Mouse (Mus musculus): Measurements from ENCODE around the gene Tgfb1i1.

The Tgfb1i1 gene

GRCm38 (mm10) chr7:128246496-128247391, at the start of gene Tgfb1i1:
Gene Tgfb1i1, plus strand, starts transcription at chr7:128246812.
- no peak for DNase-seq (ENCODE audit: low read depth, low spot score)

GRCm38 (mm10) chr7:128201607-128202006, 45.0 kb upstream of the Tgfb1i1 start:
- DNase-seq (ENCODE audit: low read depth, low spot score): no peak

GRCm38 (mm10) chr7:128203071-128203470, 43.5 kb upstream of the Tgfb1i1 start:
- DNase-seq (ENCODE audit: low read depth, low spot score): no peak

- no peak for DNase-seq (ENCODE audit: low read depth, low spot score)
Observed at GRCm38 (mm10) chr7:128204179-128204578, 42.4 kb upstream of the Tgfb1i1 start.

GRCm38 (mm10) chr7:128205695-128206094, 40.9 kb upstream of the Tgfb1i1 start:
- DNase-seq (ENCODE audit: low read depth, low spot score): no peak

- DNase-seq (ENCODE audit: low read depth, low spot score): no peak
Observed at GRCm38 (mm10) chr7:128206152-128206551, 40.5 kb upstream of the Tgfb1i1 start, which contains the start of gene Cox6a2. Gene Cox6a2, minus strand, starts transcription at chr7:128206387.

- DNase-seq (ENCODE audit: low read depth, low spot score): peak; percentile 25
Observed at GRCm38 (mm10) chr7:128208187-128208586, 38.4 kb upstream of the Tgfb1i1 start.

GRCm38 (mm10) chr7:128209826-128210225, 36.8 kb upstream of the Tgfb1i1 start:
- DNase-seq (ENCODE audit: low read depth, low spot score): no peak

DNA sequence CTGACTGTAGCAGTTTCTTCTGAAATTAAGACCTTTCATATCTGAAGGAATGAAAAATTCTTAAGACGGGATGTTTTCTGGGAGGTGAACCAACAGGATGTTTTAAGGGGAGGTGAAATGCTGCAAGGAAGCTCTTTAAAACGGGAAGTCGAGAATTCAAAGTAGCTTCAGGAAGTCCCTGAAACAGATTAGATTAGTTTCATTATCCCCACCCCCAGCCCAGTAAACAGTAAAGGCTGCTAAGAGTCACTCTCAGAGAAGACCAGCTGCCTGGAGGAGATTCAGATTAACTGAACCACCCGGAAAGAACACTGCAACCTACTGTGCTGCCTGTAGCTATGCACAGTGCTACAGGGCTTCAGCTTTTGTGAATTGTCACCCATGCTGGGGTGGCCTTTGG, 26.7 kb upstream of the Tgfb1i1 start:
- no peak for DNase-seq (ENCODE audit: low read depth, low spot score)

DNA sequence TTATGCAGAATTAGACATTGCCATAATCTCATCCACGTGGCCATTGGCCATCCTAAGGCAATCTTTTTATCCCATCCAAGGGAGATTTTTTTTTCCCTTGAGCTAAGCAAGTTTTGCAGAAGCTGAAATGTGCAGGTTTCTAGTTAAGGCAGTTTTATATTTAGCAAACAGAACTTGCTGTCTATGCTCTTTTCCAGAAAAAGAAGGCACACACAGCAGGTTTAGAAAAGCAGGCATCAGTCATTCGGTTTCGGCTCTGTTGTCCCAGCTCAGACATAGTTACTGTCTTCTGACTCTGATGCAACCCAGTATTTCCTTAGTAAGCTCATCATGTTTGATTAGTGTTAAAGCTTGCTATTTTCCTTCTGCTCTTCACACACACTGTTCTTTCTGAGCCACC, 25.7 kb upstream of the Tgfb1i1 start:
- DNase-seq (ENCODE audit: low read depth, low spot score): no peak

DNA sequence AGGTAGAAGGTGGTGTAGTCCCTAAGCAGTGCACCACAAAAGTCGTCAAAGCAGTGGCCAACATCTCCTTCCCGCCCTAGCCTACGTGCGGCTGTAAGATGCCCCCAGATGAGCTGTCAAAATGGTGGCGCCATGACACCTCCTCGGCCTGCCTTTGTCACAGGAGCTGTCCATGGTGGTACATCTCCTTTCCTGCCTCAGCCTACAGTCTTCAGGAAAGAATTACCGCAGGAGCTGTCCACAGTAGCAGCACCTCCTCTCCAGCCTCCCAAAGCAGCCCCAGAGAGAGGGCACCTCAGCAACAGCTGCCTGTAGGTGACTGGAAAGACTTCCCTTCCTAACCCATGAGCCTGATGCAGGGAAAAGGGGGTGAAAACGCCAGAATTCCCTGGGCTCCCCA, 14.9 kb upstream of the Tgfb1i1 start:
- no peak for DNase-seq (ENCODE audit: low read depth, low spot score)

DNA sequence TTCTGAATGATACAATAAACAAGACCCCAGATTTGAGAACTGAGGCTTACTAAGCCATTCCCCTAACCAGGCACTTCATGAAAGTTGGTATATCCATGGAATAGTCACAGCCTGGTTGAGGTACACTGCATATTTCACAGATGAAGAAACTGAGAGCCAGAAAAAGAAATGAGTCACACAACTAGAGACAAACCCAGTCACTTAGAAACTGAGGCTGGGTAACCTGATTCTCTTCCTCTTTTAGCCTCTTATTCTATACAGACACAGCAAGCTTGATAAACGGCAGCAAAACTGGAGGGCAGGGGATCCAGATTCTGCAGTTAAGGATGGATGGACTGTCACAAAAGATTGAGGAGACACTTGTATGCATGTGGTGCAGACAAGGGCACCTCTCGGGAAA, 11.8 kb upstream of the Tgfb1i1 start:
- no peak for DNase-seq (ENCODE audit: low read depth, low spot score)

DNA sequence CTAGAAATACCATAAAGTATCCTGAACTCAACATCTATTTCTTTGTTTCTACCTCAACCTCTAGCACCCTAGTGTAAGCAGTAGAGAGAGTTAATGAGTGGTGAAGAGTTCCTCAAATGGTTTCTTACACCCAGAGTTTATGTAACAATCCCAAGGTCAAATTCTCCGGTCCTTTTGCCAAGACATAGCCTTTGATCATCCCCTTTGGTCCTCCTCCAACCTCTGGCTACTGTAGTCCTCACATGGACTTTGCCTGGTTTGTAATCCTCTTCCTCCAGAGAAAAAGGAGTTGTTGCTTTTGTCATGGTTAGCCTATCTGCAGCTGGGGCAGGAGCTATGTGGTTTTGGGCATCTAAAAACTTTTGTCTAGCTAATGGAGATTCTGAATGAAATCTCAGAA, 11.1 kb upstream of the Tgfb1i1 start:
- no peak for DNase-seq (ENCODE audit: low read depth, low spot score)

DNA sequence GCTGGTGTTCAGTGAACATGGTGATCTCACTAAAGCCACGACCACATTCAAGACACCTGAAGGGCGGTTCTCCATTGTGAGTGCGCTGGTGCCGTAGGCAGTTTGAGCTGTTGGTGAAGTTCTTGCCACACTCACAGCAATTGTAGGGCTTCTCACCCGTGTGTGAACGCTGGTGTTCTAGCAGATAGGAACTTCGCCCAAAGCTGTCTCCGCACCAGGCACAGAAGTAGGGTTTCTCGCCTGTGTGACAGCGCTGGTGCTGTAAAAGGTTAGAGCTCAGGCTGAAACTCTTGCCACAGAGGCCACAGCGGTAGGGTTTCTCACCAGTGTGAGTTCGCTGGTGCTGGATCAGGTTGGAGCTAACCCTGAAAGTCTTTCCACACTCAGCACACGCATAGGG, 10.2 kb upstream of the Tgfb1i1 start:
- DNase-seq (ENCODE audit: low read depth, low spot score): no peak

- DNase-seq (ENCODE audit: low read depth, low spot score): peak; percentile 56
Observed at GRCm38 (mm10) chr7:128236856-128237592, 9.6 kb upstream of the Tgfb1i1 start, which contains the start of gene Armc5. Gene Armc5, plus strand, starts transcription at chr7:128237342.

GRCm38 (mm10) chr7:128237593-128237926, 9.1 kb upstream of the Tgfb1i1 start:
- no peak for DNase-seq (ENCODE audit: low read depth, low spot score)

- DNase-seq (ENCODE audit: low read depth, low spot score): peak; percentile 99
Observed at GRCm38 (mm10) chr7:128237927-128238778, 8.5 kb upstream of the Tgfb1i1 start, which contains the start of gene 9130023H24Rik. Gene 9130023H24Rik, minus strand, starts transcription at chr7:128238031.

GRCm38 (mm10) chr7:128238991-128239390, 7.6 kb upstream of the Tgfb1i1 start:
- DNase-seq (ENCODE audit: low read depth, low spot score): no peak

- no peak for DNase-seq (ENCODE audit: low read depth, low spot score)
Observed at GRCm38 (mm10) chr7:128240131-128240784, 6.4 kb upstream of the Tgfb1i1 start.

GRCm38 (mm10) chr7:128242331-128242730, 4.3 kb upstream of the Tgfb1i1 start:
- DNase-seq (ENCODE audit: low read depth, low spot score): no peak

DNA sequence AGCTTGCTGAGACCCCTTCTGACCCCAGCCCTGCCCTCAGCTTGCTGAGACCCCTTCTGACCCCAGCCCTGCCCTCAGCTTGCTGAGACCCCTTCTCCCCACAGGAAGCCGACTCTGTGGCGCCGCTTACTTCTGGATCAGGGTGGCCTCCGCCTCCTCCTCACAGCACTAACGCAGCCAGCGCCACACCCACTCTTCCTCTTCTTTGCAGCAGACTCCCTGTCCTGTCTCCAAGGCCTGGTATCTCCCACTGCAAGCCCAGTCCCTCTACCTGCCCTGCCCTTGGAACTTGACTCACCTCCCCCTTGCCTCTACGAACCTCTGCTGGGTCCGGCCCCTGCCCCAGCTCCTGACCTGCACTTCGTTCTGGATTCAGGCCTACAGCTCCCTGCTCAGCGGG, 2.7 kb upstream of the Tgfb1i1 start:
- no peak for DNase-seq (ENCODE audit: low read depth, low spot score)
